Comparison of ENCODE assay signal across 17 mouse cellular contexts in the genomic region with DNA sequence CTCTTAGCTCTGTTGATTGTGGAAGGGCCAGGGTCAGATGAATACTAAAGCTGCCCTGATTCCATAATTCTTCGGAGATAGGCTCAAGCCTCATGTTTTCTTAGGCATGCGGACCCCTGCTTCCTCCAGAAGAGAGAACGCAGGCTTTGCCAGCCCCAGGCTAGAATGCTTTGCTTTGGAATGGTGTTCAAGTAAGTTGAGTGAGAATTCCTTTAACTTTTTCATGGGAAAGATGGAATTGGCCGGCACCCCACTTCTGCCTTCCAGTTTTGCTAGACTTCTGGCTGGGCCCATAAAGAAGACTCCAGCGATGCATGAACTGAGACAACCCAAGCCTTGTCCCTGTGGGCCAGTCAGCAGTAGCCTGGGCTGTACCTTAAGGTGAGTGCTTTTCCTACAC. TPM values are rescaled to one million over a fixed set of nuclear protein-coding genes. Genes with fewer than 3 reads are reported as not detected.
DNase-seq lines count a peak whose midpoint lies in the region; ATAC-seq lines count a peak whose summit lies in the region.
"Had no signal": no experiment of that assay in that cellular context is flagged by ENCODE, and none has a peak within 500 bp of the region (broad histone marks: within the 10 kb centered on the region; RNA-seq: fewer than 3 reads in every experiment).

No protein-coding gene starts in this region.

- H3K27ac ChIP-seq in heart, embryonic 12.5 days (ENCODE audit: poor library complexity, severe bottlenecking): no peak overlapping the region
- H3K27ac ChIP-seq in heart, embryonic 16.5 days (ENCODE audit: low read length): peak overlapping the region; percentile 67
- H3K27ac ChIP-seq: embryonic facial prominence, embryonic 10.5 days; hindbrain, embryonic 12.5 days; limb, embryonic 12.5 days; liver, embryonic 13.5 days; midbrain, embryonic 12.5 days; neural tube, embryonic 12.5 days had no signal

- H3K36me3 ChIP-seq in heart, embryonic 12.5 days: no peaks in the 10 kb centered on the region
- no peaks in the 10 kb centered on the region for H3K36me3 ChIP-seq in heart, embryonic 16.5 days (ENCODE audit: control insufficient read depth, insufficient read depth)
- H3K36me3 ChIP-seq: embryonic facial prominence, embryonic 10.5 days; hindbrain, embryonic 12.5 days; limb, embryonic 12.5 days; liver, embryonic 13.5 days; midbrain, embryonic 12.5 days; neural tube, embryonic 12.5 days had no signal

- peaks cover 7% of the 10 kb centered on the region for H3K4me1 ChIP-seq in heart, embryonic 12.5 days (replicated peaks)
- peaks cover 3% of the 10 kb centered on the region for H3K4me1 ChIP-seq in heart, embryonic 16.5 days (ENCODE audit: control insufficient read depth, insufficient read depth, low read length)
- H3K4me1 ChIP-seq: hindbrain, embryonic 12.5 days; liver, embryonic 13.5 days; midbrain, embryonic 12.5 days; neural tube, embryonic 12.5 days had no signal

- H3K4me3 ChIP-seq in heart, embryonic 12.5 days: no peak overlapping the region
- H3K4me3 ChIP-seq in heart, embryonic 16.5 days (ENCODE audit: low read length): no peak overlapping the region
- H3K4me3 ChIP-seq: embryonic facial prominence, embryonic 10.5 days; hindbrain, embryonic 12.5 days; limb, embryonic 12.5 days; liver, embryonic 13.5 days; midbrain, embryonic 12.5 days; neural tube, embryonic 12.5 days had no signal

- no peak overlapping the region for H3K4me2 ChIP-seq in heart, embryonic 12.5 days
- H3K4me2 ChIP-seq in heart, embryonic 16.5 days (ENCODE audit: low read depth, low read length): no peak overlapping the region
- H3K4me2 ChIP-seq: hindbrain, embryonic 12.5 days; limb, embryonic 12.5 days; liver, embryonic 13.5 days; midbrain, embryonic 12.5 days; neural tube, embryonic 12.5 days had no signal

- no peaks in the 10 kb centered on the region for H3K27me3 ChIP-seq in heart, embryonic 12.5 days (replicated peaks)
- no peaks in the 10 kb centered on the region for H3K27me3 ChIP-seq in heart, embryonic 16.5 days (ENCODE audit: control insufficient read depth, insufficient read depth, low read length)
- H3K27me3 ChIP-seq: hindbrain, embryonic 12.5 days; limb, embryonic 12.5 days; liver, embryonic 13.5 days; midbrain, embryonic 12.5 days; neural tube, embryonic 12.5 days had no signal

- H3K9ac ChIP-seq in heart, embryonic 12.5 days: no peak overlapping the region
- H3K9ac ChIP-seq in heart, embryonic 16.5 days (ENCODE audit: low read length): no peak overlapping the region
- H3K9ac ChIP-seq: hindbrain, embryonic 12.5 days; limb, embryonic 12.5 days; liver, embryonic 13.5 days; midbrain, embryonic 12.5 days; neural tube, embryonic 12.5 days had no signal

- DNase-seq in heart, adult 18-20 months: peak; percentile 39 to 50
- peak; percentile 71 for DNase-seq in kidney, postnatal 10 days
- no peak for DNase-seq in kidney, adult 18-20 months
- peak; percentile 48 for DNase-seq in kidney, postnatal 14 days
- DNase-seq in layer of hippocampus, postnatal 25 days (ENCODE audit: extremely low spot score in 1 of 2, low spot score in 1 of 2): no peak
- DNase-seq: cerebellum, adult 2 months; layer of hippocampus, adult 9-11 months; liver, embryonic 13.5 days had no signal

- WGBS in heart, embryonic 12.5 days: 69% methylated on average over 5 of the region's 5 CpGs
- WGBS in heart, embryonic 16.5 days: 67% methylated on average over 5 of the region's 5 CpGs

- no peaks in the 10 kb centered on the region for H3K9me3 ChIP-seq in heart, embryonic 12.5 days (replicated peaks)
- no peaks in the 10 kb centered on the region for H3K9me3 ChIP-seq in heart, embryonic 16.5 days (replicated peaks; ENCODE audit: control insufficient read depth, low read length)
- H3K9me3 ChIP-seq: embryonic facial prominence, embryonic 10.5 days; hindbrain, embryonic 12.5 days; limb, embryonic 12.5 days; liver, embryonic 13.5 days; midbrain, embryonic 12.5 days; neural tube, embryonic 12.5 days had no signal

- ATAC-seq in heart, embryonic 12.5 days (ENCODE audit: insufficient number of reproducible peaks, low FRiP score): no peak
- ATAC-seq in heart, embryonic 16.5 days (replicated peaks; ENCODE audit: extremely low read depth, insufficient read depth, low FRiP score): no peak

RNA-seq across cellular contexts. Expression of a gene that starts 39.8 kb away (rescaled TPM):
- total RNA-seq in heart, adult 18-20 months (2021): under 1 TPM; 0.35 to 0.51 TPM
- 0.55 and 0.56 TPM in 2 replicates for polyA plus RNA-seq in heart, embryonic 12.5 days (2016; fragmentation: Nextera tagmentation; extraction: Ambion mirVana)
- 0.42 and 0.53 TPM in 2 replicates for polyA plus RNA-seq in heart, embryonic 16.5 days (2015; fragmentation: Nextera tagmentation; extraction: Ambion mirVana)
- 10 to 100 TPM; 13.4 TPM for total RNA-seq in layer of hippocampus, postnatal 25 days (2021)
- total RNA-seq: common myeloid progenitor, adult 5-6 weeks; monocyte, adult 5-6 weeks had no signal

RNA-seq across cellular contexts. Expression of a gene that starts 54.1 kb away (rescaled TPM):
- 1 to 10 TPM; 7.9 to 8.9 TPM for total RNA-seq in heart, adult 18-20 months (2021)
- polyA plus RNA-seq in heart, embryonic 12.5 days (2016; fragmentation: Nextera tagmentation; extraction: Ambion mirVana): 19.0 and 19.5 TPM in 2 replicates
- 19.6 and 21.4 TPM in 2 replicates for polyA plus RNA-seq in heart, embryonic 16.5 days (2015; fragmentation: Nextera tagmentation; extraction: Ambion mirVana)
- total RNA-seq in layer of hippocampus, postnatal 25 days (2021): 1 to 10 TPM; 3.7 to 4.1 TPM
- total RNA-seq: monocyte, adult 5-6 weeks had no signal

RNA-seq across cellular contexts. Expression of a gene that starts 54.2 kb away (rescaled TPM):
- 10 to 100 TPM; 18.3 to 21.3 TPM for total RNA-seq in heart, adult 18-20 months (2021)
- polyA plus RNA-seq in heart, embryonic 12.5 days (2016; fragmentation: Nextera tagmentation; extraction: Ambion mirVana): 63.0 and 68.5 TPM in 2 replicates
- polyA plus RNA-seq in heart, embryonic 16.5 days (2015; fragmentation: Nextera tagmentation; extraction: Ambion mirVana): 75.3 and 77.9 TPM in 2 replicates
- 10 to 100 TPM; 51.0 to 52.6 TPM for total RNA-seq in layer of hippocampus, postnatal 25 days (2021)

Comparison
In these comparisons a context has a peak if more than half of its experiments do, and no peak if none do; other contexts are left out.
1. DNase-seq: peak in heart, adult 18-20 months (2 of 2), kidney, postnatal 10 days (single experiment) and kidney, postnatal 14 days (single experiment); none in kidney, adult 18-20 months (single experiment) and layer of hippocampus, postnatal 25 days (0 of 2).
2. RNA of a gene that starts 39.8 kb away (total RNA-seq): 13.4 TPM in layer of hippocampus, postnatal 25 days; 0.35 to 0.51 TPM in heart, adult 18-20 months; every median in the first group is over 4 times any median in the second.